Mouse (Mus musculus) CH12.LX (cell line): ENCODE measurements around the gene Mrpl55. TPM values are rescaled to one million over a fixed set of nuclear protein-coding genes. Genes with fewer than 3 reads are reported as not detected.

ENCODE experiments used
- DNase-seq: peaks from one replicate; pipeline ENCODE4 v3.0.0-alpha.2; 2013; ENCODE audit errors: extremely low read depth
- H3K27ac ChIP-seq: 2 replicates; pipeline ENCODE4 v1.5.1; 2012; ENCODE audit warnings: low read depth, mild to moderate bottlenecking, control low read depth, moderate library complexity; ENCODE audit not compliant: insufficient read depth
- H3K27me3 ChIP-seq: replicated peaks from 2 replicates; pipeline ENCODE3; 2012; ENCODE audit warnings: inconsistent platforms
- H3K36me3 ChIP-seq, 2 experiments: replicated peaks in 1 of 2; 2 replicates each; pipeline versions ENCODE3 to v1.6.1; 2012; ENCODE audit warnings: inconsistent platforms in 1 of 2, low read length in 1 of 2, mild to moderate bottlenecking in 1 of 2, mixed read lengths in 1 of 2, moderate library complexity in 1 of 2; ENCODE audit not compliant: control insufficient read depth in 1 of 2, insufficient read depth in 1 of 2
- H3K4me1 ChIP-seq, 2 experiments: 2 replicates each; pipeline ENCODE4 v1.6.1; 2012; ENCODE audit warnings: inconsistent platforms in 1 of 2, moderate library complexity in 1 of 2; ENCODE audit not compliant: insufficient read depth in 2 of 2, control insufficient read depth in 1 of 2
- H3K4me2 ChIP-seq: 2 replicates; pipeline ENCODE4 v1.6.1; 2012; ENCODE audit warnings: low read depth, mild to moderate bottlenecking, control low read depth; ENCODE audit not compliant: poor library complexity, insufficient read depth, severe bottlenecking
- H3K4me3 ChIP-seq, 3 experiments: fragments of 150-350 bp in 1 of 3; sonication (generic) in 1 of 3; replicated peaks in 1 of 3; 2 replicates each; pipeline versions ENCODE3 to v1.5.1; 2011 to 2012; ENCODE audit warnings: low read depth in 2 of 3, low read length in 2 of 3, mild to moderate bottlenecking in 2 of 3, moderate library complexity in 2 of 3, control low read depth in 1 of 3, improper control_type of control experiment in 1 of 3, inconsistent platforms in 1 of 3, mixed read lengths in 1 of 3; ENCODE audit not compliant: poor library complexity in 1 of 3
- H3K79me2 ChIP-seq: replicated peaks from 2 replicates; pipeline ENCODE4 v1.6.1; 2012; ENCODE audit warnings: mild to moderate bottlenecking, moderate library complexity; ENCODE audit not compliant: control insufficient read depth, poor library complexity, insufficient read depth, severe bottlenecking; ENCODE audit errors: extremely low read depth
- H3K9ac ChIP-seq: 2 replicates; pipeline ENCODE4 v1.6.1; 2012; ENCODE audit warnings: low read depth, mild to moderate bottlenecking, control low read depth, moderate library complexity; ENCODE audit not compliant: insufficient read depth
- H3K9me3 ChIP-seq: replicated peaks from 2 replicates; pipeline ENCODE3; 2012; ENCODE audit warnings: low read length, inconsistent platforms, mixed read lengths
- BHLHE40 ChIP-seq: IDR thresholded peaks from 2 replicates; pipeline ENCODE4 v1.6.1; 2011; ENCODE audit warnings: mild to moderate bottlenecking, low read depth, low read length, improper control_type of control experiment
- CHD2 ChIP-seq: IDR thresholded peaks from 2 replicates; pipeline ENCODE4 v1.6.1; 2011; ENCODE audit warnings: low read length, improper control_type of control experiment
- E2F4 ChIP-seq: IDR thresholded peaks from 2 replicates; pipeline ENCODE4 v1.6.1; 2011; ENCODE audit warnings: low read depth, low read length, improper control_type of control experiment; ENCODE audit not compliant: insufficient replicate concordance
- ELF1 ChIP-seq: IDR thresholded peaks from 2 replicates; pipeline ENCODE4 v1.6.1; 2014; ENCODE audit warnings: low read depth, mild to moderate bottlenecking, inconsistent platforms, low read length, improper control_type of control experiment
- ETS1 ChIP-seq: conservative IDR thresholded peaks from 2 replicates; pipeline ENCODE4 v1.6.1; 2012; ENCODE audit warnings: low read depth, mild to moderate bottlenecking, inconsistent platforms, low read length, improper control_type of control experiment, moderate library complexity
- GABPA ChIP-seq: IDR thresholded peaks from 2 replicates; pipeline ENCODE4 v1.6.1; 2012; ENCODE audit warnings: low read depth, low read length, improper control_type of control experiment, inconsistent platforms; ENCODE audit not compliant: insufficient replicate concordance
- JUN ChIP-seq: IDR thresholded peaks from 2 replicates; pipeline ENCODE4 v1.6.1; 2011; ENCODE audit warnings: low read depth, mild to moderate bottlenecking, low read length, improper control_type of control experiment, moderate library complexity; ENCODE audit not compliant: insufficient read depth
- KAT2A ChIP-seq: IDR thresholded peaks from 2 replicates; pipeline ENCODE4 v1.6.1; 2012; ENCODE audit warnings: low read length, improper control_type of control experiment, inconsistent platforms; ENCODE audit not compliant: insufficient replicate concordance
- MAFK ChIP-seq: IDR thresholded peaks from 2 replicates; pipeline ENCODE4 v1.6.1; 2011; ENCODE audit warnings: low read length, improper control_type of control experiment; ENCODE audit not compliant: insufficient replicate concordance
- MAX ChIP-seq: IDR thresholded peaks from 2 replicates; pipeline ENCODE4 v1.6.1; 2011; ENCODE audit warnings: low read length, improper control_type of control experiment
- MXI1 ChIP-seq: IDR thresholded peaks from 2 replicates; pipeline ENCODE4 v1.6.1; 2011; ENCODE audit warnings: mild to moderate bottlenecking, low read depth, low read length, improper control_type of control experiment
- NELFE ChIP-seq: IDR thresholded peaks from 2 replicates; pipeline ENCODE4 v1.6.1; 2011; ENCODE audit warnings: low read depth, low read length, improper control_type of control experiment
- PAX5 ChIP-seq: IDR thresholded peaks from 2 replicates; pipeline ENCODE4 v1.6.1; 2012; ENCODE audit warnings: low read length, inconsistent platforms, mixed read lengths
- POLR2AphosphoS2 ChIP-seq: IDR thresholded peaks from 2 replicates; pipeline ENCODE4 v1.6.1; 2011; ENCODE audit warnings: low read depth, low read length, improper control_type of control experiment
- SMC3 ChIP-seq: IDR thresholded peaks from 2 replicates; pipeline ENCODE4 v1.6.1; 2011; ENCODE audit warnings: low read depth, low read length, improper control_type of control experiment
- TCF12 ChIP-seq: IDR thresholded peaks from 2 replicates; pipeline ENCODE4 v1.6.1; 2014; ENCODE audit warnings: low read depth, mild to moderate bottlenecking, inconsistent platforms, low read length, improper control_type of control experiment
- UBTF ChIP-seq: IDR thresholded peaks from 2 replicates; pipeline ENCODE4 v1.6.1; 2012; ENCODE audit warnings: low read depth, mild to moderate bottlenecking, inconsistent platforms, low read length, improper control_type of control experiment, moderate library complexity
- ZC3H11A ChIP-seq: IDR thresholded peaks from 2 replicates; pipeline ENCODE4 v1.6.1; 2012; ENCODE audit warnings: low read depth, mild to moderate bottlenecking, inconsistent platforms, low read length, improper control_type of control experiment
- ZKSCAN1 ChIP-seq: IDR thresholded peaks from 2 replicates; pipeline ENCODE4 v1.6.1; 2012; ENCODE audit warnings: low read depth, inconsistent platforms, low read length, improper control_type of control experiment, borderline replicate concordance
- ZNF384 ChIP-seq: IDR thresholded peaks from 2 replicates; pipeline ENCODE4 v1.6.1; 2012; ENCODE audit warnings: low read depth, low read length, improper control_type of control experiment, inconsistent platforms
- dilution Hi-C: fragments of 300-500 bp; cut with MboI; formaldehyde crosslinking; loops from 2 replicates; pipeline ENCODE4 v1.14.3; 2020; ENCODE audit warnings: low sequenced_read_pairs; ENCODE audit not compliant: extremely low pct_unique_long_range_greater_than_20kb, extremely low pct_ligation_motif_present
- in situ Hi-C: fragments of 300-500 bp; cut with MboI; formaldehyde crosslinking; loops from 3 replicates; pipeline ENCODE4 v1.14.3; 2019; ENCODE audit warnings: low sequenced_read_pairs, low pct_ligation_motif_present, low pct_unique_long_range_greater_than_20kb, mixed read lengths
- polyA plus RNA-seq: library from polyadenylated mRNA; unstranded; fragments of >175 nt; gene quantifications from 2 replicates; pipeline ENCODE4 v1.2.1, GENCODE M21; 2012; ENCODE audit warnings: low read depth; ENCODE audit not compliant: insufficient read length
- total RNA-seq, 2 experiments: library from RNA; depleted of rRNA; stranded (reverse); fragments of 300-350 nt in 1 of 2; fragments of >200 nt in 1 of 2; gene quantifications; 2 replicates each; pipeline ENCODE4 v1.2.3; 2012 to 2014

Mrpl55 gene
- total and polyA plus RNA-seq, 3 experiments: 74.4 to 92.9 (median 88.2) TPM

DNA sequence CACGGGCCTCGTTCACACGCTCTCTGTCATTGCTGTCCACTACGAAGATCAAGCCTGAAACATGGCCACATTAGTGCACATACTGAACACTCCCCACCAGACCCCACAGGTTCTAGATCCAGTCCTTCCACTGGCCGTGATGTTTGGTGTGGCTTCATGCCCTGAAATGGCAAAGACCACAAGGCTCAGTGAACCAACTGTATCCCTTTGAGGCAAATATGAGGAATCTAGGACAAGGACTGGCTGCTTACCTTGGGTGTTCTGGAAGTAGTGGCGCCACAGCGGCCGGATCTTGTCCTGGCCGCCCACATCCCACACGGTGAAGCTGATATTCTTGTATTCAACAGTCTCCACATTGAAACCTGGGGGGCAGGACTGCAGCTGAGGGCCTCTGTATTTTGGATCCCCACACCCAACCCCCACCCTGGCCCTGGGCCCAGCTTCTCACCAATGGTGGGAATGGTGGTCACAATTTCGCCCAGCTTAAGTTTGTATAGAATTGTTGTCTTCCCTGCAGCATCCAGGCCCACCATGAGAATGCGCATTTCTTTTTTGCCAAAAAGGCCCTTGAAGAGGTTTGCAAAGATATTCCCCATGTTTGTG, 10.7 kb downstream of the Mrpl55 start:
- H3K9me3 ChIP-seq: no peaks in the 10 kb centered on the region
- no peak for DNase-seq
- peaks cover 56% of the 10 kb centered on the region for H3K79me2 ChIP-seq
- H3K27me3 ChIP-seq: no peaks in the 10 kb centered on the region
- in situ Hi-C loops: no loop called here
- H3K4me2 ChIP-seq: no peak overlapping the region
- H3K4me3 ChIP-seq: no peak overlapping the region
- dilution Hi-C loops: no loop called here
- H3K27ac ChIP-seq: no peak overlapping the region
- H3K4me1 ChIP-seq: peaks cover 5 to 62% of the 10 kb centered on the region in 2 experiments; a peak in 2 of 4 replicates
- H3K36me3 ChIP-seq: peaks cover 57 to 83% of the 10 kb centered on the region in 2 experiments
- no peak overlapping the region for H3K9ac ChIP-seq
- TF ChIP-seq CHD2 (0 out of 2 replicates have a peak, but pooled peaks have one; percentile 10), ZC3H11A (no peak)

DNA sequence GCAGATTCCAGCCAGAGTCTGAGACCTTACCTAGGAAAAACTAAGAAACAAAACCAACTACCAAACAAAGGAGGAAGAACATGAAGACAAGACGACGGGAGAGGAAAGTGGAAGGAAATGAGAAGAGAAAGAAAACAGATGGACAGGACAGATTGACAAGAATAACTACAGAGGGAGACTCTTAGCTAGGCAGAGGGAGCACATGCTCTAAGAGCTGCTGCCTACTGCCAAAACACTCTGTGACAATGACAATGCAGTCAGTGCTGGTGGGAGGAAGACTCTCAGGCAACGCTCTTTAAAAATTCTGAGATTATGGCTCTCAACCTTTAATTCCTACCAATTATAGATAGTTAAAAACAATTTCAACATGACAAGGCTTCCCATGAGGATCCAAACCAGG, 14.7 kb downstream of the Mrpl55 start:
- in situ Hi-C loops (no loop called here), dilution Hi-C loops (no loop called here)
- TF ChIP-seq ZNF384 (no peak), MAFK (no peak), SMC3 (no peak), NELFE (no peak), TCF12 (no peak), E2F4 (no peak), BHLHE40 (no peak), UBTF (no peak), ELF1 (no peak), ZKSCAN1 (no peak), MXI1 (no peak), PAX5 (no peak), POLR2AphosphoS2 (no peak), KAT2A (no peak), ETS1 (no peak), MAX (no peak), JUN (no peak), GABPA (no peak)
- no peak overlapping the region for H3K9ac ChIP-seq
- no peak overlapping the region for H3K27ac ChIP-seq
- H3K4me3 ChIP-seq: no peak overlapping the region
- DNase-seq: no peak
- H3K9me3 ChIP-seq: no peaks in the 10 kb centered on the region
- no peak overlapping the region for H3K4me2 ChIP-seq
- peaks cover 93% of the 10 kb centered on the region for H3K79me2 ChIP-seq
- H3K36me3 ChIP-seq: peaks cover 54 to 94% of the 10 kb centered on the region in 2 experiments
- H3K27me3 ChIP-seq: no peaks in the 10 kb centered on the region
- H3K4me1 ChIP-seq: peaks cover 10 to 73% of the 10 kb centered on the region in 2 experiments
